Mouse (Mus musculus) hindbrain, embryonic 16.5 days (tissue): ENCODE results near the gene Inpp4b. TPM values are rescaled to one million over a fixed set of nuclear protein-coding genes. Genes with fewer than 3 reads are reported as not detected.

Experiments
- ATAC-seq: fragments of 200-750 bp; cut with Nextera tagmentation; 2 replicates; pipeline ENCODE4 v1.8.0; 2017; ENCODE audit warnings: moderate TSS enrichment, moderate library complexity
- H3K27ac ChIP-seq: fragments of 300-500 bp; sonication (generic); 2 replicates; pipeline ENCODE4 v1.5.1; 2014; ENCODE audit warnings: low read depth, mild to moderate bottlenecking, control low read depth, low read length, moderate library complexity
- H3K27me3 ChIP-seq: fragments of 300-500 bp; sonication (generic); replicated peaks from 2 replicates; pipeline ENCODE4 v1.6.1; 2014; ENCODE audit warnings: low read length; ENCODE audit not compliant: control insufficient read depth, insufficient read depth
- H3K36me3 ChIP-seq: fragments of 300-500 bp; sonication (generic); 2 replicates; pipeline ENCODE4 v1.6.1; 2014; ENCODE audit warnings: mild to moderate bottlenecking, low read length, moderate library complexity, mixed read lengths; ENCODE audit not compliant: control insufficient read depth, insufficient read depth
- H3K4me1 ChIP-seq: fragments of 300-500 bp; sonication (generic); 2 replicates; pipeline ENCODE4 v1.6.1; 2014; ENCODE audit warnings: low read depth, low read length; ENCODE audit not compliant: control insufficient read depth, insufficient read depth
- H3K4me2 ChIP-seq: fragments of 300-500 bp; sonication (generic); 2 replicates; pipeline ENCODE4 v1.6.1; 2014; ENCODE audit warnings: mild to moderate bottlenecking, low read length, control low read depth, moderate library complexity
- H3K4me3 ChIP-seq: fragments of 300-500 bp; sonication (generic); 2 replicates; pipeline ENCODE4 v1.5.1; 2014; ENCODE audit warnings: mild to moderate bottlenecking, low read length, control low read depth, moderate library complexity
- H3K9ac ChIP-seq: fragments of 300-500 bp; sonication (generic); 2 replicates; pipeline ENCODE4 v1.6.1; 2014; ENCODE audit warnings: low read depth, mild to moderate bottlenecking, control low read depth, low read length, moderate library complexity
- H3K9me3 ChIP-seq: fragments of 300-500 bp; sonication (generic); 2 replicates; pipeline ENCODE4 v1.6.1; 2014; ENCODE audit warnings: mild to moderate bottlenecking, low read length, moderate library complexity; ENCODE audit not compliant: control insufficient read depth
- WGBS: fragments of 180-500 bp; shearing (Covaris S2); extraction: QIAGEN DNeasy Blood & Tissue Kit; methylation state at CpG from one replicate; pipeline ENCODE4 v1.1.7; 2014; 5-methylcytosine and 5-hydroxymethylcytosine counted together
- polyA plus RNA-seq: library from polyadenylated mRNA; unstranded; fragments of >200 nt; fragmentation: Nextera tagmentation; extraction: Ambion mirVana; gene quantifications from 2 replicates; pipeline ENCODE4 v1.2.1, GENCODE M21; 2015

Gene Inpp4b
- polyA plus RNA-seq, 1 experiment from 2014 or later = 13.6 TPM

DNA sequence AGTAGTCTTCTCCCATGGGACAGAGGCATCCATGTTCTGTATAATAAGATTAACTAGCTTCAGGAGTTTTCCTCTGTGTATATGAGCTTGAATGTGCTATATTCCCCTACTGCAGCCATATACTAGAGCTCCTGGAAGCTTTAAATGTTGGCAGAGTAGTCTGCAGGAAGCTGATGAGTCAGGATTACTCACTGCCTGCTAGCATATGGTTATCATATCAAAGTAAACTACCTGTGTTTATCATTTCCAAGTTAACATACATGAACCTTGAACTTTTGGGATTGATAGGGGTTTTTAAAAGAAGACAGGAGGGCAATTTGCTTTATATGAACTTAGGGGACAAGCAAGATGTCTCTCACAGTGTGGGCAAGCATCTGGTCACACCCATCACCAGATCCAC lies 498.2 kb downstream of the Inpp4b start:
- ATAC-seq = no peak
- Histone ChIP-seq H3K9me3 (no peaks in the 10 kb centered on the region), H3K27me3 (no peaks in the 10 kb centered on the region), H3K4me2 (no peak overlapping the region), H3K4me1 (no peaks in the 10 kb centered on the region), H3K9ac (no peak overlapping the region), H3K36me3 (no peaks in the 10 kb centered on the region), H3K27ac (no peak overlapping the region), H3K4me3 (no peak overlapping the region)

DNA sequence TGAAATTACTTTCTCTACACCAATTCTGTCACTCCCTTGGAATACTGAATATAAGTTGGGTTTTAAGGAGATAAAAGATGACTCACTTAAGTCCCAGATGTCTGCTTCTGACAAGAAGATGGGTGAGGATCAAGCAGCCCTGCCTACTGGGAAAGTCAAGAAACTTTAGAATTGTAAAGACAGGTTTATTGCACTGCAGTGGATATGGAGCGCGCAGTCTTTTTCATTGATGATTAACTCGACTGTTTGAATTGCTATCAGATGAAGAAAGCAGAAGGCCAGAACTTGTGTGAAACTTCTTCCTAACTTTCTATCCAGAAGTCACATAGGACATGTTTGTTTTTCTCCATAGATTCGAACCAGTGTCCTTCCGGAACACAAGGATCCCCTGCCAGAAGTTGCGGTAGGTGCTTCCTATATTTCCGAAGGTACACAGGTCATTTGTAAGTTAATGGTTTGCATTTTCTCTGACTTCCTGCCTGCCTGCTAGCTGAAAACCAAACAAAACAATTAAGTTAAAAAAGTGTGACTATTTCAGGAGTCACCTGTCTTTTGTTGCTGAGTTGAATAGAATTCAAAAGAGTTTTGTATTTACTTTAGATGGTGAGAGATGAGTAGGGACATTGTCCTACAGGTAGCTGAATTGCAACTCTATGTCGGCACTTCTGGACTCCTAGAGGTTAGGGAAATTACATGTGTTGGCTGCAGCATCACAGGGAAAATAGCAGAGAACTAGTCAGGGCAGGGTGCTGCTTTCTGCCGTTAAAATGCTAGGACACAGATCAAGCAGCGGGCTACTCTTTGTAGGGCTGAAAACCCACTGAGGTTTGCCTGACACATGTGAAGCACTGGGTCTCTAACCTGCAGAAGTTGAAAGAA lies 502.0 kb downstream of the Inpp4b start:
- Histone ChIP-seq H3K9ac (no peak overlapping the region), H3K36me3 (no peaks in the 10 kb centered on the region), H3K27ac (no peak overlapping the region), H3K27me3 (no peaks in the 10 kb centered on the region), H3K4me3 (no peak overlapping the region), H3K4me2 (no peak overlapping the region), H3K9me3 (no peaks in the 10 kb centered on the region), H3K4me1 (no peaks in the 10 kb centered on the region)
- no peak for ATAC-seq
- WGBS = 77% methylated on average over 10 of the region's 10 CpGs

DNA sequence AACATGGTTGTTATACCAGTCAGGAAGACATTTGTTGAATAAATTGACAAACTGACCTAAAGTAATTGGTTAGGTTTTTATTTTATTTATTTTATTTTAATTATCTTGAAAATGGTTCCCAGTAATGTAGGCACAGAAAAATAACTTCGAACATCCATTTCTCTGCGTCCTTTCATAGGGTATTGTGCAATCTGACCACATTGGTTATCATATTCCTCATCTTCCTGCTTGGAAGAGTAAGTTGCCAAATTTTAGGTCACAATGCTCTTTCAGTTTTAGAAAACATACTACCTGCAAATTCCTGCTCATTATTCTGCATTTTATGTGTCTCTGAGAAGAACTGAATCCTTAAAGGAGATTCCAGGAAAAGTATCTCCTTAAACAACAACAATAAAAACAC lies 505.6 kb downstream of the Inpp4b start:
- Histone ChIP-seq H3K4me3 (no peak overlapping the region), H3K27me3 (no peaks in the 10 kb centered on the region), H3K4me1 (no peaks in the 10 kb centered on the region), H3K4me2 (no peak overlapping the region), H3K27ac (no peak overlapping the region), H3K9ac (no peak overlapping the region), H3K9me3 (no peaks in the 10 kb centered on the region), H3K36me3 (no peaks in the 10 kb centered on the region)
- 93% methylated on average over 2 of the region's 2 CpGs for WGBS
- no peak for ATAC-seq

DNA sequence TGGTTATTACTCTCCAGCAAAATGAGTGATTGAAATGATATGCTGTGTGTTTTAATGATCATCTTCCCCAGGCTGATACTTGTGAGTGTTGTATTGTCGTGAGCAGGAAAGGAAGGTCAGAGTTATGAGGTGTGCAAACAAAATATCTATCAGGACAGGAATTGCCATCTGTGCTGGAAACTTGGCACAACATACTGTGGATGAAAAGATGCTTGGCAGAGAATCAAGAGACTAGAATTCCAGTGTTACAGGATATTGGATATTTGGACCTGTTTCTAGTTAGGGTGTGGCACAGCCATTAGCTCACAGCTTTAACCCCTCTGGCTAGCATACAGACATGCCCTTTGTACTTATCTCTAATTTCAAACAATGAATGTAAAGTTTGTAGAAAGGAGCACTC lies 507.6 kb downstream of the Inpp4b start:
- Histone ChIP-seq H3K9ac (no peak overlapping the region), H3K9me3 (no peaks in the 10 kb centered on the region), H3K4me1 (no peaks in the 10 kb centered on the region), H3K27ac (no peak overlapping the region), H3K4me3 (no peak overlapping the region), H3K27me3 (no peaks in the 10 kb centered on the region), H3K4me2 (no peak overlapping the region), H3K36me3 (no peaks in the 10 kb centered on the region)
- WGBS = 73% methylated on average over 1 of the region's 1 CpGs
- ATAC-seq = no peak

DNA sequence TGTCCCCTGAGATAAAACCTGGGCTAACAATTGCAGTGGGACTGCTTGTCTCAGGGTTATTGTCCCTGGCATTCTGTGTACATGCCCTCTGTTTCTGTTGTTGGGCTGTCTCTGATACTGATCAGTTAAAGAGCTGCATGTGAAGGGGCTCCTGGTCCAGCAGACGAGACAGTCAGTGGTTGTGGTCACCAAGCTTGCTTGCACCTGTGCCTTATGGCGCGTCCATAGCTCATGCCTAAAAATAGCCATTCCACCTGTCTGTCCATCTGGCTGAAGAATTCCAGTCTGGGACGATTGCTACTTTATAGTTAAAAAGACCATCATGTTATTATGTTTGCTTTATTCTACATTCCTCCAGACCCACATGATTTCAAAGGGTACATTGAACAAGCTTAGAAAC lies 510.8 kb downstream of the Inpp4b start:
- Histone ChIP-seq H3K27me3 (no peaks in the 10 kb centered on the region), H3K27ac (no peak overlapping the region), H3K9me3 (no peaks in the 10 kb centered on the region), H3K4me2 (no peak overlapping the region), H3K9ac (no peak overlapping the region), H3K36me3 (no peaks in the 10 kb centered on the region), H3K4me3 (no peak overlapping the region), H3K4me1 (no peaks in the 10 kb centered on the region)
- 66% methylated on average over 4 of the region's 4 CpGs for WGBS
- ATAC-seq = no peak

DNA sequence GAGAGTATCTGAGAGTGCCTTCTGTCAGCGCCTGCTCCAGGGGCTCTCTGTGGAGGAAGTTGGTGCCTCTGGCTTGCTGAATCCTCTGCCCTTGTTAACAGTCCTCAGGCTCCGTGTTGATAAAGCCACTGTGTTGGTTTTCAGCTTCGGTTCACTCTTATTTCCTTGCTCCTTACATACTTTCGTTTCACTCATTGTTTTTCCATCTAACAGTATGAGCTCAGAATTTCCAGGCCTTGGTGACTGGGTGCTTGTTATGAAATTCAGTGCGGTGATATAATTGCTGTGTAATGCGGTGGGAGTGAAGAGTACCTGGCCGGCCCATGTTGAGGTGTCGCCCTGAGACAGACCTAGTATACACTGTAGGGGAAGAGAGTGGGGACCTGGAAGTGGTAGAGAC lies 512.2 kb downstream of the Inpp4b start:
- Histone ChIP-seq H3K9me3 (no peaks in the 10 kb centered on the region), H3K9ac (no peak overlapping the region), H3K4me3 (no peak overlapping the region), H3K27ac (no peak overlapping the region), H3K27me3 (no peaks in the 10 kb centered on the region), H3K4me1 (no peaks in the 10 kb centered on the region), H3K36me3 (no peaks in the 10 kb centered on the region), H3K4me2 (no peak overlapping the region)
- 86% methylated on average over 8 of the region's 8 CpGs for WGBS
- no peak for ATAC-seq

DNA sequence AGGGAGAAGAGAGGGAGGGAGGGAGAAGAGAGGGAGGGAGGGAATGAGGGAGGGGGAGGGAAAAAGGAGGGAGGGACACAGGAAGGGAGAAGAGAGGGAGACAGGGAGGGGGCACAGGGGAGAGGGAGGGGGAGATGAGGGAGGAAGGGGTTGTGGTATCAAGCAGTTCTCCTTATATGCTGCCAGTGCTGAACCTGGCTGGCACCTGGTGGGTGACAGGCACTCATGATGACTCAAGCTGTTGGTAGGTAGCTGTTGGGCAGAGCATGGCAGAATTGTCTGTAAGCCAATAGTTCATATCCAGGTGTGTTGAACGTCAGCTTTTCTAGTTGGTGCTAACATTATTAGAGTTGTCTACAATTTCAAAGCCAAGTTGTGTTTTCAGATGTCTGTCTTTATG lies 512.7 kb downstream of the Inpp4b start:
- no peaks in the 10 kb centered on the region for H3K9me3 ChIP-seq
- H3K4me2 ChIP-seq = no peak overlapping the region
- WGBS = 78% methylated on average over 1 of the region's 1 CpGs
- H3K27ac ChIP-seq = no peak overlapping the region
- ATAC-seq = no peak
- H3K4me3 ChIP-seq = no peak overlapping the region
- H3K9ac ChIP-seq = no peak overlapping the region
- H3K27me3 ChIP-seq = no peaks in the 10 kb centered on the region
- no peaks in the 10 kb centered on the region for H3K4me1 ChIP-seq
- H3K36me3 ChIP-seq = no peaks in the 10 kb centered on the region

DNA sequence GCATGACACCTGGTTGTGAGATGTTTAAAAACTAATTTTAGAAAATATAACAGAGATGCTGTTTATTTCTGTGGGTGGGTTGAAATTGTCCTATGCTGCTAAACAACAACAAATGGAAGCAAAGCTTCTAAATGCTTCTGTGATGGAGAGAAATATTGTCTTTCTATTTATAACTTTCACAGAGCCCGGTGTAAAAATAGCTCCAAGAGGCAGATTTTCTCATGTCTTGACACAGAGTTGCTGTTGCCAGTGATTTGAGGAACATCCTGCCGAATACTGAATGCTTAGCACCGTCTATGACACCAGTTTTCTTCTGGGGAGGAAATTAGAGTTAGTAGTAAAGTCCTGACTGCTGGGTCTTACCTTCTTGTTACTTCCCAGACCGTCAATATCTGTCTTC lies 513.8 kb downstream of the Inpp4b start:
- Histone ChIP-seq H3K9me3 (no peaks in the 10 kb centered on the region), H3K36me3 (no peaks in the 10 kb centered on the region), H3K4me3 (no peak overlapping the region), H3K4me1 (no peaks in the 10 kb centered on the region), H3K4me2 (no peak overlapping the region), H3K27me3 (no peaks in the 10 kb centered on the region), H3K27ac (no peak overlapping the region), H3K9ac (no peak overlapping the region)
- WGBS = 82% methylated on average over 4 of the region's 4 CpGs
- no peak for ATAC-seq

DNA sequence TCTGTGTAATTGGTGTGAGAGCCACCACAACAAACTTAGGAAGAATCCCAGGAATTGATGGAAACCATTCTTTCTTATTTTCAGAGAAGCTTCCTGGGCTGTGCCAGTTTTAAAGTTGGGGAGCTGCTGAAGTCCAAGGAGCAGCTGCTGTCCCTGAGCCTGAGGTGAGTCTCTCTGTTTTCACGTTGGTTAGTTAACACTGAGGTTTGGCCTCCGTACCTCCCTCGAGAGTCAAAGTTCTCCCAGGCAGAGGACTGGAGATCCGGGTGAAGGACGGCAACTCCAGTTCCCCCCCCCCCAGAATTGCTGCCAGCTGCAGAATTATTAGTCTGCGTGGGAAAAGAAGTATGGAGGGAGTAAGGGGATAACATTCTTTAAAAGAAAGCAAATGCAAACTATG lies 514.3 kb downstream of the Inpp4b start:
- WGBS = 75% methylated on average over 6 of the region's 6 CpGs
- Histone ChIP-seq H3K4me1 (no peaks in the 10 kb centered on the region), H3K27me3 (no peaks in the 10 kb centered on the region), H3K9me3 (no peaks in the 10 kb centered on the region), H3K4me3 (no peak overlapping the region), H3K9ac (no peak overlapping the region), H3K4me2 (no peak overlapping the region), H3K36me3 (no peaks in the 10 kb centered on the region), H3K27ac (no peak overlapping the region)
- no peak for ATAC-seq
